Mouse (Mus musculus): ENCODE data around the gene Hgd.

GRCm38 (mm10) chr16:37622403-37622802, 42.5 kb downstream of the Hgd start:
- no peak for TF ChIP-seq POLR2A (IDR thresholded peaks at IDR 0.05; ENCODE audit: borderline replicate concordance, extremely low read depth, low read depth, low read length)
- no peak for TF ChIP-seq CTCF (IDR thresholded peaks at IDR 0.05; ENCODE audit: insufficient read depth, low read length)
